Mouse (Mus musculus): ENCODE data around the gene Cdc6.

DNA sequence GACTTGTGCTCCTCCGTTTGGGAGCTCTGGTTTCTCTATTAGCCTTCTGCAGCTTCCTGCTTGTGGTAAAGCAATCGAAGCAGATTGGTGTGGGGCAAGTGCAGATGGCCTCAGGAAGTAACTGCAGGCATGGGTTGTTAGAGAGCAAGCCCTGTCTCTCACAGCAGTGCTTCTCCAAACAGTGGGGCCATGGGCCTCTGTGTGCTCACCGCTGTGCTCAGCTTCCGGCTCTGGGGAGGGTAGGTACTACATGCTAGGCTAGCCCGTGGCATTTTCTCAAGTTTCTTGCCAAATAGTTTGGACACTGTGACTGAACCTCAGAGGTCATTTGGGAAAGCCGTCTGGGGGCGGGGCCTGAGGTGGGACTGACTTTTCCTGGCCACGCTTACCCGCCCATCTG is 10.6 kb downstream of the Cdc6 start:
- TF ChIP-seq CTCF (IDR thresholded peaks at IDR 0.05; ENCODE audit: low read depth, low read length) = no peak
- TF ChIP-seq TAL1 (conservative IDR thresholded peaks at IDR 0.05; ENCODE audit: low read depth, low read length) = no peak
- no peak for TF ChIP-seq GATA1 (IDR thresholded peaks at IDR 0.05; ENCODE audit: borderline replicate concordance, low read length)
